Mouse (Mus musculus) testis, adult 2 months (tissue): ENCODE measurements around the gene Hectd4.
"Not testable (repeated sequence)": the region's sequence is repeated elsewhere in the genome, so short reads cannot be mapped to it uniquely, and the experiment has no call there.

Experiments used
- CTCF ChIP-seq: fragments of 200-500 bp; IDR thresholded peaks from 2 replicates; pipeline ENCODE4 v1.5.1; 2012; ENCODE audit warnings: low read depth, mild to moderate bottlenecking, inconsistent platforms, low read length, moderate library complexity; ENCODE audit not compliant: control insufficient read depth, insufficient read depth, insufficient replicate concordance
- POLR2A ChIP-seq: fragments of 200-500 bp; IDR thresholded peaks from 2 replicates; pipeline ENCODE4 v1.6.1; 2012; ENCODE audit warnings: low read depth, mild to moderate bottlenecking, inconsistent platforms, low read length, moderate library complexity; ENCODE audit not compliant: control insufficient read depth

GRCm38 (mm10) chr5:121227330-121227729, 7.3 kb downstream of the Hectd4 start:
- not testable (repeated sequence) for TF ChIP-seq CTCF, POLR2A
